Mouse (Mus musculus) ovary, postnatal 10 days (tissue): Measurements from ENCODE around the gene Nkx6-2.

ENCODE experiments used
- DNase-seq: peaks from one replicate; pipeline ENCODE4 v3.0.0; 2022; ENCODE audit warnings: low spot score

Nkx6-2 gene

DNA sequence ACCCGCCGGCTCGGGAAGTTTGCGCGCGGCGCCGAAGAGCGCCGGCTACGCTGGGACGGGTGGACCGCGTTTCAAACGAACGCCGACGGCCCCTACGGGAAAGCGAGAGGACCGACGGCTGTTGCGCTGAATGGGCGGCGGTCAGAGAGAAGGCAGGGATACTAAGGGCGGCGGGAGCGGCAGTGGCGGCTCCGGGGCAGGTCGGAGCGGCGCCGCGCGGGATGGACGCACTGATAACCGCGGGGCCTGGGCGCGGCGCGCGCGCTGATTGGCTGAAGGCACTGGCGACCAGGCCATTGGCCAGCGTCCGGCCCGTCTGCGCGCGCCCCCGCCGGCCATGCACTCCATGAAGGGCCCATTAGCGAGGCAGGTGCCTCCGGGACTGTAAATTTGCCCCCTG, at the start of gene Nkx6-2:
Gene Nkx6-2, minus strand, starts transcription at position 203 of the 400 bp plus-strand sequence.
- no peak for DNase-seq

- no peak for DNase-seq
Observed at GRCm38 (mm10) chr7:139625156-139625555, 42.6 kb upstream of the Nkx6-2 start.

DNA sequence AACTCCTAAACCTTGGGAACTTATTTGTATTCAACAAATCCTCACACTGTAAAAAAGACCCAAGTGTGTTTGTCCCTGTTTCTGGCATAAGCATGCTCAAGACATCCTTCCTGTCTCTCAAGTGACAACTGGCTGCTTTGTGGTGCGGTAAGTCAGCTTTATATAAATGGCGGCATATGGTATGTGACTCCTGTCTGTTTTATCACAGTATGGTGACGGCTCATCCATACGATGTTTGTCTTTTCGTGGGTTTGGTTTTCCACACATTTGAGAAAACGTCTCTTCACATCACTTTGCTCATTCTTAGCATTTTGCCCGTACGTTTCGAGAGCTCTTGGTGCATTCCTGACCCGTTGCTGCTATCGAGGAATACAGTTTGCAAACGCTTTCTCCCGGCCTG, 40.0 kb upstream of the Nkx6-2 start:
- no peak for DNase-seq

GRCm38 (mm10) chr7:139615767-139616766, 33.5 kb upstream of the Nkx6-2 start:
- peak; percentile 22 for DNase-seq

DNA sequence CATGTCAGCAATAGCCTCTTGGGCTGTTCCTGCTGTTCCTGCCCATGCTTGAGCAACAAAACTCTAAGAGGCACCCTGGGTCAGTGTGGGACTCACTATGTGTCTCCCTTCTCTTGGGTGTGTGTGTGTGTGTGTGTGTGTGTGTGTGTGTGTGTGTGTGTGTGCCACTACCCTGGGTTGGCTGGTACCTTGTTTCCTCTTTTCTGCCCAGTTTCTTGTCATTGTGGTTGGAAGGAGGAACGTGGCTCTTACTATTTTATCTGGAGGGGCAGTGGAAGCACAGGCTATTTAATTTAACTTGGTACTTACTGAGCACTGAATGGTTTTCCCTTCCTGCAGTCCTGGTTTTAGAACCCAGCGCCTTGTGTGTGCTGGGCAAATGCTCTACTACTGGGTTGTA, 27.7 kb upstream of the Nkx6-2 start:
- no peak for DNase-seq

GRCm38 (mm10) chr7:139595862-139596261, 13.3 kb upstream of the Nkx6-2 start:
- no peak for DNase-seq

- DNase-seq, result no peak
Observed at GRCm38 (mm10) chr7:139595311-139595710, 12.7 kb upstream of the Nkx6-2 start.

DNA sequence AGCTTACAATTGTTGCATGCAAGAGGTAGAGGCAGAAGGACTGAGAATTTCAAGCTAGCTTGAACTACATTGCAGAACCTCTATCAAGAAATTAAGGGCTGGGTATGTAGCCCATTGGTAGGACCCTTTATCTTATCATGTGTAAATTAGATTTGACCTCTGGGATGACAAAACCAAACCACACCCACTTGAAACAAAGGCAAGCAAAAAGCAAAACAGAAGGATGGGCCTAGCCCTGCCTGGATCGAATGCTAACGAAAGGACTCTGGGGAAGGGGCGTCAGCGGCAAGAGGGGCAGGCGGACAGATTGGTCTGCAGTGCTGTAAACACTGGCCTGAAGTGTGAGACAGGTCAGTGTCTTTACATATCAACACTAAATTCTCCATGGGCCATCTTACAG, 8.7 kb upstream of the Nkx6-2 start:
- DNase-seq, result no peak

GRCm38 (mm10) chr7:139590302-139590701, 7.7 kb upstream of the Nkx6-2 start:
- no peak for DNase-seq

DNA sequence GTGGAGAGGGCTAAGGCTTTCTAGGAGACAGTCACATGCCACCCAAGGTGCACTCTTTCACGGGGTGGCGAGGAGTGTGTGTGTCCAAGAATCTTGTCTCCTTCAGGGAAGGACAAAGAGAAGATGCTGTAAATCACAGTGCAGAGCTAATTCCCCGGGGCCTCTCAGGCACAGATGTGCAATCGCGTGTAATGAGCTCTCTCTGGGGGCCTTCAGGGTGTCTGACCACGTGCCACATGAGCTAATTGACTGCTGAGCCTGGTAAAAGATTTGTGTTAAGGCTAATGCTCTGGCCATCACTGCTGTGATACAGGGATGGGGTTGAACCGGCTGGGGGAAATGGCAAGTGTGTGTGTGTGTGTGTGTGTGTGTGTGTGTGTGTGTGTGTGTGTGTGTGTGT, 5.3 kb upstream of the Nkx6-2 start:
- DNase-seq, result no peak

- DNase-seq, result no peak
Observed at GRCm38 (mm10) chr7:139585183-139585821, 2.7 kb upstream of the Nkx6-2 start.

- DNase-seq, result peak; percentile 13
Observed at GRCm38 (mm10) chr7:139584221-139585175, 1.9 kb upstream of the Nkx6-2 start.

DNA sequence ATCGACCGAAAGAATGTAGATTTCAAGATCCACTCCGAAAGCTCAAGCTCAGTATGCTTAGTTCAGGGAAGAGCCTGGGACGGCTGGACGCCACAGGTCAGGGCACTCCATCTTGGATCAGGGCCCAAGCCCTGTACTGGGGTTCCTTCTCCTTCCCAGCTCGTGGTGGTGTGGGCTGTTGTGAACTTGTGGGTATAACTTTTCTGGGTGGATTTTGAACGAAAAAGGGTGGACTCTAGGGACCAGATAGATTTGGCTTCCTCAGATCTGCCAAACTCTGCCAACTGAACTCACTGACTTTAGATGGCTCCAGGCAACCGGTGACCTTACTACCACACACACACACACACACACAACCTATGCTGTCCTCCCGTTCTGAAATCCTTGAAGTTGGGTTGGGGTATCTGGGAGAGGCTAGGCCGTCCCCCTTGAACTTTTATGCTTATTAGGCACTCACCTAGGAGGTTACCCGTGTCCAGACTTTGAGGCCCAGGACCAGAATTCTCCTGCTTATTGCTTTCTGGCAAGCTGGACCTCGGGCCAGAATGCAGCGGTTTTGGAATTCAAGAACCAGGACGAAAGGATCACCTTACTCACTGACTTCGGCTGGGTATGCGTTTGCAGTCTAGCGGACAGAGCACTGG, 619 bp upstream of the Nkx6-2 start:
- DNase-seq, result no peak

- DNase-seq, result peak; percentile 21
Observed at GRCm38 (mm10) chr7:139581801-139582571, 611 bp downstream of the Nkx6-2 start.

- DNase-seq, result no peak
Observed at GRCm38 (mm10) chr7:139580851-139581775, 1.5 kb downstream of the Nkx6-2 start.

- no peak for DNase-seq
Observed at GRCm38 (mm10) chr7:139579261-139579905, 3.2 kb downstream of the Nkx6-2 start.

DNA sequence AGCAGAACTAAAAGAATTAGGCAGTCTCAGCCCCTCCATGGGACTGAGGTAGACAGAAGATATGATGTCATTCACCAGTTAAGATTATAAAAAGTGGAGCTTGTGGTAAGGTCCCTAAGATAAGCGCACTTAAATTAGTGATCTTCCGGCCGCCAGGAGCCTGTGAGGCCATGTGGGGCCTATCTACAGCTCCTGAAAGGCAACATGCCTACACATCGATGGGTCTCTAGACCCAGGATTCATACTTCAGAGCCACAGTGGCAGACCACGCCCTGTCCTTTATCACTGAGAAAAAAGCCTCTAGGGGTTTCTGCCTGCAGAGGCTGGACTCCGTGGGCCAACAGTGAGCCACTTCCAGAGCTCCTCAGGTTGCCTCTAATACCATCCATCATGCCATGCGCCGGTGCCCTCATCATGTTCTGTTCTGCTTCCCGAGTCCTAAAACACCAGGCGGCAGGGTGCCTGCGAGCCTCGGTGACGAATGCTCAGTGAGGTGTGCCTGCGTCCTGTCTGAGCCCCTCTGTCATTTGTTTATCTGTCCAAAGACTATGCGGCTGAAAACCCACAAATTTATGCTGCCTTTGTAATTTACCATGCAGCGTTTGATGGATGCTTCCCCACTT, 6.4 kb downstream of the Nkx6-2 start:
- no peak for DNase-seq

DNA sequence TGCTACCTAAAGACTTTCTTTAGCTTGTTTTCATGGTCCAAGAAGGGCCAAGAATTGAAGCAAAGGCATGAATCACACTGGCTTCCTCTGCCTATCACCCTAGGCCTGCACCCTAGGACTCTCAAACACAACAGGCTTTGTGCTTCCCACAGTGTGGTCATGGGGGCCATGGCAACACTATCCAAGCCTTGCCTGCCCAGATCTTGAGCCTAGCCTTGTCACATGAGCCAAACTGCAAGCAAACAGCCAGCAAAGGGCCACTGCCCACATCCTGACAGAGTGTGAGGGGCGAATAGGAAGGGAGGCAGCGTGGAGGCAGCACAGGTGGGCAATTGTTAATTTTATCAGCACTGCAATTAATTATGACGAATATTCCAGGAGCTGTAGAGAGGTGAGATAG, 9.9 kb downstream of the Nkx6-2 start:
- no peak for DNase-seq

DNA sequence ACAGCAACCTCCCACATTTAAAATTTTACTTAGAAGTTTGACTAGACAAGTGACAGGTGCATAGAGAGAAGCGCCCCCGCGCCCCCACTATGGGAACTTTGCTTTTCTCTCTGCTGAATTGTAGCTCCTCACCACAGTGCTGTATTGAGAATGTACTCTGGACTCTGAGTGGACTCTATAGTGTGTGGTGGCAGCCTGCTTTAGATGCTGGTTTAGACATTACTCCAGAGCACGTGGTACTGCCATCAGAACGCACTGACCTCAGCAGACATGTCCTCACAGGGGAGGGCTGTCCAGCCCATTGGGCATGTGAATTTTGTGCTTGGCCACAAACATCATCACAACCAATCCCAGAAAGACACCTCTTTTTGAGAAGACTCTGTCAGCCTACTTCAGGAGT, 11.8 kb downstream of the Nkx6-2 start:
- no peak for DNase-seq
